Comparison of ENCODE assay signal across 20 mouse cellular contexts in genomic region chr14:54000527-54000926, GRCm38 (mm10).
DNase-seq lines count a peak whose midpoint lies in the region; ATAC-seq and TF ChIP-seq lines count a peak whose summit lies in the region.
"Had no signal": no experiment of that assay in that cellular context is flagged by ENCODE, and none has a peak within 500 bp of the region (broad histone marks: within the 10 kb centered on the region; RNA-seq: fewer than 3 reads in every experiment).

No protein-coding gene starts in this region.

- no peak for TF ChIP-seq POLR2A in thymus, adult 2 months (IDR thresholded peaks at IDR 0.05; ENCODE audit: control insufficient read depth, extremely low read depth, insufficient read depth, low read length, poor library complexity)

- 81% methylated on average over 5 of the region's 5 CpGs for WGBS in intestine, postnatal 0 days
- WGBS in intestine, embryonic 16.5 days: 84% methylated on average over 5 of the region's 5 CpGs
- 58% methylated on average over 5 of the region's 5 CpGs for WGBS in thymus, adult 2 months
- WGBS in midbrain, embryonic 11.5 days: 78% methylated on average over 5 of the region's 5 CpGs

- H3K4me2 ChIP-seq in intestine, postnatal 0 days (replicated peaks; ENCODE audit: low read depth): no peak overlapping the region
- H3K4me2 ChIP-seq in intestine, embryonic 16.5 days (ENCODE audit: low read depth, low read length): no peak overlapping the region
- H3K4me2 ChIP-seq in midbrain, embryonic 11.5 days: no peak overlapping the region
- H3K4me2 ChIP-seq: embryonic facial prominence, embryonic 13.5 days had no signal

- ATAC-seq in intestine, postnatal 0 days: no peak
- ATAC-seq in intestine, embryonic 16.5 days: no peak
- no peak for ATAC-seq in midbrain, embryonic 11.5 days (ENCODE audit: low FRiP score)
- ATAC-seq: activated CD4-positive, CD25-positive, alpha-beta regulatory T cell, adult 4 months; forebrain, embryonic 16.5 days had no signal

- no peaks in the 10 kb centered on the region for H3K36me3 ChIP-seq in intestine, postnatal 0 days (ENCODE audit: control insufficient read depth, insufficient read depth)
- no peaks in the 10 kb centered on the region for H3K36me3 ChIP-seq in intestine, embryonic 16.5 days (ENCODE audit: control insufficient read depth, insufficient read depth, low read length)
- no peaks in the 10 kb centered on the region for H3K36me3 ChIP-seq in thymus, adult 2 months (ENCODE audit: control insufficient read depth, insufficient read depth, low read length)
- no peaks in the 10 kb centered on the region for H3K36me3 ChIP-seq in midbrain, embryonic 11.5 days (ENCODE audit: control insufficient read depth, insufficient read depth, low read length)
- H3K36me3 ChIP-seq: embryonic facial prominence, embryonic 13.5 days had no signal

- intact Hi-C loops in left cerebral cortex, postnatal 4 days (cut with DNase I): no loop called here

- H3K9me3 ChIP-seq in intestine, postnatal 0 days (ENCODE audit: control insufficient read depth): no peaks in the 10 kb centered on the region
- no peaks in the 10 kb centered on the region for H3K9me3 ChIP-seq in intestine, embryonic 16.5 days (ENCODE audit: control insufficient read depth, low read length)
- no peaks in the 10 kb centered on the region for H3K9me3 ChIP-seq in midbrain, embryonic 11.5 days (ENCODE audit: control insufficient read depth, low read length)
- H3K9me3 ChIP-seq: embryonic facial prominence, embryonic 13.5 days had no signal

- TF ChIP-seq CTCF in intestine, postnatal 0 days (IDR thresholded peaks at IDR 0.05; ENCODE audit: low read depth): peak; percentile 63
- no peak for TF ChIP-seq CTCF in thymus, adult 2 months (IDR thresholded peaks at IDR 0.05; ENCODE audit: borderline replicate concordance, control insufficient read depth, extremely low read depth, insufficient read depth, low read length, poor library complexity)

- peak; percentile 16 for DNase-seq in A20 (ENCODE audit: low read depth, low spot score)
- DNase-seq in T-cell, adult 2 months (ENCODE audit: low spot score): peak; percentile 13
- peak; percentile 23 for DNase-seq in thymus, adult 2 months
- DNase-seq in cerebellum, adult 9-10 months: no peak
- DNase-seq in left cerebral cortex, postnatal 4 days: no peak
- DNase-seq in midbrain, embryonic 11.5 days (ENCODE audit: low spot score, missing footprints): no peak
- DNase-seq: adrenal gland, postnatal 14 days; cerebellum, adult 2 months; gastrocnemius, adult 2 months; heart, adult 18-20 months; kidney, postnatal 14 days; layer of hippocampus, adult 9-11 months; lung, postnatal 4 days; midbrain, embryonic 14.5 days; right cerebral cortex, adult 18-20 months had no signal

- no peaks in the 10 kb centered on the region for H3K4me1 ChIP-seq in intestine, postnatal 0 days (replicated peaks; ENCODE audit: control insufficient read depth, insufficient read depth, low read length)
- no peaks in the 10 kb centered on the region for H3K4me1 ChIP-seq in intestine, embryonic 16.5 days (ENCODE audit: control insufficient read depth, insufficient read depth, low read length)
- H3K4me1 ChIP-seq in thymus, adult 2 months (replicated peaks; ENCODE audit: control insufficient read depth, insufficient read depth, low read length): no peaks in the 10 kb centered on the region
- no peaks in the 10 kb centered on the region for H3K4me1 ChIP-seq in midbrain, embryonic 11.5 days (ENCODE audit: control insufficient read depth, insufficient read depth, low read length)
- H3K4me1 ChIP-seq: embryonic facial prominence, embryonic 13.5 days had no signal

- H3K4me3 ChIP-seq in intestine, postnatal 0 days (ENCODE audit: low read depth, low read length): no peak overlapping the region
- H3K4me3 ChIP-seq in intestine, embryonic 16.5 days (ENCODE audit: low read length): no peak overlapping the region
- H3K4me3 ChIP-seq in thymus, adult 2 months (ENCODE audit: control insufficient read depth, insufficient read depth, low read length): no peak overlapping the region
- no peak overlapping the region for H3K4me3 ChIP-seq in midbrain, embryonic 11.5 days (ENCODE audit: low read depth, low read length)
- H3K4me3 ChIP-seq: embryonic facial prominence, embryonic 13.5 days; gastrocnemius, adult 2 months had no signal

- no peaks in the 10 kb centered on the region for H3K27me3 ChIP-seq in intestine, postnatal 0 days (replicated peaks; ENCODE audit: control insufficient read depth, insufficient read depth, low read length)
- H3K27me3 ChIP-seq in intestine, embryonic 16.5 days (replicated peaks; ENCODE audit: control insufficient read depth, insufficient read depth, low read length): no peaks in the 10 kb centered on the region
- H3K27me3 ChIP-seq in thymus, adult 2 months (ENCODE audit: control insufficient read depth, insufficient read depth, low read length): no peaks in the 10 kb centered on the region
- no peaks in the 10 kb centered on the region for H3K27me3 ChIP-seq in midbrain, embryonic 11.5 days (ENCODE audit: control insufficient read depth, insufficient read depth, low read length)
- H3K27me3 ChIP-seq: embryonic facial prominence, embryonic 13.5 days had no signal

- no peak overlapping the region for H3K9ac ChIP-seq in intestine, postnatal 0 days (ENCODE audit: low read depth, low read length)
- no peak overlapping the region for H3K9ac ChIP-seq in intestine, embryonic 16.5 days (ENCODE audit: low read depth, low read length)
- H3K9ac ChIP-seq in midbrain, embryonic 11.5 days (ENCODE audit: low read length): no peak overlapping the region
- H3K9ac ChIP-seq: embryonic facial prominence, embryonic 13.5 days had no signal

- no peak overlapping the region for H3K27ac ChIP-seq in intestine, postnatal 0 days (ENCODE audit: low read depth, low read length)
- H3K27ac ChIP-seq in intestine, embryonic 16.5 days (ENCODE audit: low read length): no peak overlapping the region
- H3K27ac ChIP-seq in thymus, adult 2 months (ENCODE audit: control insufficient read depth, insufficient read depth, low read length): no peak overlapping the region; the same call in 1 of the 2 replicates
- H3K27ac ChIP-seq in midbrain, embryonic 11.5 days (ENCODE audit: low read depth, low read length): no peak overlapping the region
- H3K27ac ChIP-seq: embryonic facial prominence, embryonic 13.5 days; gastrocnemius, adult 2 months had no signal

Comparison
In these comparisons a context has a peak if more than half of its experiments do, and no peak if none do; other contexts are left out.
1. DNase-seq: peak in A20 (single experiment), T-cell, adult 2 months (single experiment) and thymus, adult 2 months (single experiment); none in cerebellum, adult 9-10 months (single experiment), left cerebral cortex, postnatal 4 days (single experiment) and midbrain, embryonic 11.5 days (single experiment).